Mouse (Mus musculus): ENCODE results near the gene Polr2b. TPM values are rescaled to one million over a fixed set of nuclear protein-coding genes. Genes with fewer than 3 reads are reported as not detected.

Polr2b gene
- polyA plus RNA-seq (2012; ENCODE audit: low replicate concordance), result 1.7 and 2.9 TPM in 2 replicates

DNA sequence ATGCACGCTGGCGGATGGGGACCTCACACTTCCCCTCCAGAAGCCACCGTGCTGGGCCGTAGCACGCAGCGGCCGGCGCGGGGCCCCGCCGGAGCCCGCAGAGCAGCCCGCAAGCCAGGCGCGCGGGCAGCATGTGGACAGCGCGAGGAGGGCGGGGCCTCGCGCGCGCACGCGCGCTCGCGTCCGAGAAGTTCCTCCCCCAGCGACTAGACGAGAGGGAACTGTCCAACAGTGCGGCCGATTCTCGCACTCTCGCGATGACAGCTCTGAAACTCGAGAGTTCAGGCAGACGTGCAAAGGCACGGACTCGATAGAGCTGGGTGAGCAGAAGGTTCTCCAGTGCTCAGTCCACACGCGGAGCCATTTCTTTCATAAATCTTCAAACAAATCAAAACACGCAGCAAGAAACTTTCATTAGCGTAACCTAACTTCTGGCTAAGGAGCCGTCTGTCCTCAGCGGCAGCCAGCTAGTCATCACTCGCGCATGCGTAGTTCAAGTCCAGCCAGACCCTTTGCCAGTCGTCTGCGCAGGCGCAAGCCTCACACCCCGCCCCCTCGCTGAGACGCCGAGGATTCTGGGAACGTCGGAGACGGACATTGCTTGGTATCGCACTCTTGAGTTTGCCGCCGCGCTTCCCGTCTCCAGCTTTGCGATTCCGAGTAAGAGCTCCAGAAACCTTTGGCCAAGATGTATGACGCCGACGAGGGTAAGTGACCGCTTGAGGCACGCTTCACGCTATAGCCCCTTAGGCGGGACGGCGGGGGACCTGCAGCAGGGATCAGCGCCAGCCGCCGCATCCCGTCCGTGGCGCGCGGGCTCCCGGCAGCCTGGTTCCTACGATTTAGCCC lies at the start of gene Polr2b, which contains the start of gene Noa1:
Gene Polr2b, plus strand, starts transcription at position 224 of the 849 bp plus-strand sequence.
Gene Noa1, minus strand, starts transcription at position 161 of the 849 bp plus-strand sequence.

DNA sequence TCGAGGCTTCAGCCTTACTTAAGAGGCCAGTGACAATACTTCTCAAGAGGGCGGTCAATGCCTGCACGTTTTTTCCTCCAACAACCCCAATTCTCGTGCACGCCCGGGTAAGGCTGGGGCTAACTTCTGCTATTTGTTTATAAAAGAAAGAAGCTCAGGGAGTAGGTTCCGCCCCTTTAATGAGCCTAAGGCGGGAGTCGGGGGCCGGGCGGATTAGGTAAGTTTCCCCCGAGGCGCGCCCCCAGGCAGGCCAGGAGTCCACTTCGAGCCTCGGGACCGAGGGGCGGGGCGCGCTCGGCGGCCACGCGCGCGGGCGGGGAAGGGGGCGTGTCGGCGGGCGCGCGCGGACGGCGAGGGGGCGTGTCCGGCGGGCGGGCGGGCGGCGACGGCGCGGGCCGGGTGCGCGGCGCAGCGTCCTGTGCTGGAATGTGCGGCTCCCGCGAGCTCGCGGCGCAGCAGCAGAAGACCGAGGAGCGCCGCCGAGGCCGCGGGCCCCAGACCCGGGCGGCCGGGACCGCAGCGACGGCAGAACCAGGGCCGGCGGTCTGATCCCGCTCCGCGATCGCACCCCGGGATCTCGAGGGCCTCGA lies 44.8 kb upstream of the Polr2b start, which contains the start of gene Rest:
Gene Rest, plus strand, starts transcription at position 411 of the 590 bp plus-strand sequence.

Other genes with a start within 250 kb of the Polr2b start
- 12.5 and 26.2 TPM in 2 replicates for gene Hopx, start 195.0 kb upstream of the Polr2b start, polyA plus RNA-seq (2012; ENCODE audit: low replicate concordance)
- gene Spink2, start 98.7 kb upstream of the Polr2b start, polyA plus RNA-seq (2012; ENCODE audit: low replicate concordance), result 0.36 TPM in 1 of 2 replicates, not detected in the other
- gene Rest, start 44.7 kb upstream of the Polr2b start, polyA plus RNA-seq (2012; ENCODE audit: low replicate concordance), result 14.3 and 16.5 TPM in 2 replicates
- gene Noa1, start 63 bp upstream of the Polr2b start, polyA plus RNA-seq (2012; ENCODE audit: low replicate concordance), result 18.9 and 19.2 TPM in 2 replicates
- gene Igfbp7, start 97.9 kb downstream of the Polr2b start, polyA plus RNA-seq (2012; ENCODE audit: low replicate concordance), result 21.5 and 65.0 TPM in 2 replicates